Mouse (Mus musculus) B cell, adult 62 days (primary cell): ENCODE results near the gene Spg21. TPM values are rescaled to one million over a fixed set of nuclear protein-coding genes. Genes with fewer than 3 reads are reported as not detected.

Experiments
- total RNA-seq: library from RNA; stranded (reverse); gene quantifications from 4 replicates; pipeline ENCODE4 v1.2.4, GENCODE M21; 2023

Gene Spg21
- total RNA-seq: 56.7 to 67.0 TPM (median 61.1 TPM) in 4 replicates

DNA sequence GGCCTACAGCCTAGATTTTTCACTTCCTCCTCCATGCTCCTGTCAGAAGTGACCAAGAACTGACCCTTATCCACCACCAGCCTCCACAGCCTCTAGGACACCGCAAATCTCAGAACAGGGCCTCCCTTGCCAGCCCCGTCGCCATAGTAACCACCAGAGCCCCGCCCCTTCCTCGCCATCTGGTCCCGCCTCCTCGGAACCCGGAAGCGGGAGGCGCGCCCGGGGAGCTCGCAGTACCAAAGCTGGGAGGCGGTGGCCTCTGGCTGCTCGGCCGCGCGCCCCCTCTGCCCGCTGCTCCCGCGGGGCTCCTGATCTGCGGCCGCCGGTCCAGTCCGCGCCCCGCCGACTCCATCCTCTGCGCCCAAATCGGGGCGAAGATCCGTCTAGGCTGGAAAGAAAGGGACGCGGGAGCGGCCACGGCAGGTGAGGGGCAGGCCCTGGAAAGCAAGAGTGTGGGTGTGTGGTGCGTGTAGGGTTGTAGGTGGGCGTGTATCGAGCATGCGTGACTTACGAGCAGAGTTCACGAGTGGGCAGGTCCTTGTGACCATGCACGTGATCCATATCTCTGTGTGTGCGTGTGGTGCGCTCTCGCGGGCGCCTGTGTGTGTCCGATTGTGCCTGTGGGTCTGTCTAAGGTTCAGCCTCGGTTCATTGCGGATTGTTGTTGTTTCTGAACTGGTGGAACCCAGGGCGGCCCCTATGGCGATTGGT lies at the start of gene Spg21:
Gene Spg21, plus strand, starts transcription at position 216 of the 711 bp plus-strand sequence.

DNA sequence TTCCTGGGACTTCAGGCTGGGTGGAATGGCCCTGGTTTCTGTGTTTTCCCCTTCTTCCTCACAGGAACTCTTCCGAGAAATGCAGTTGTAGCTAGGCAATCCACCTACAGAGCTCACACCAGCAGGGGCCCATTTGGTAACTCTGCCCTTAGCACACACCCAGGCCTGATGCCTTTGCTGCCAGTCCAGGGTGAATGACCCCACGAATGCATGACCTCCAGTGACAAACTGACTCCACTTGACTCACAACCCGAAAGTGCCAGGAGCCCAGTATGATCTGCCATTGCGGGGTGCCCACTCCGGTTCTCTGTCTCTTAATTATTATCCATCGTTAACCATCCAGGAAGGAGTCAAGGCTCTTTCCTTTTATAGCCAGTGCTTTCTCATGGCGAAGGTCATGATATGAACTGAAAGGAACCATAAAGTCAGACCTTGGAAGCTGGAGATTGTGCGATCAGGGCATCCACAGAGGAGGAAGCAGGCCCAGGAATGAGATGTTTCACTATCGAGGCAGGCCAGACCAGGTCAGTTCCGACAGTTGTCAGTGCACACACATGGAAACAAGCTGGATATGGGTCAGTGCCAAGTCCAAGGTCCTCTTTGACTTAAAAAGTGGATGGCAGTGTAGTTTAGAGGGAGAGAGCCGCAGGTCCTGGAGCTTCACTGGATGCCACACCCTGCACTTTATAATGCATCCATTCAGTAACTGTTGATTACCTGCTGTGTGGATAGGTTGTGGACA lies 37.8 kb upstream of the Spg21 start, which contains the start of gene Slc51b:
Gene Slc51b, minus strand, starts transcription at position 196 of the 742 bp plus-strand sequence.

DNA sequence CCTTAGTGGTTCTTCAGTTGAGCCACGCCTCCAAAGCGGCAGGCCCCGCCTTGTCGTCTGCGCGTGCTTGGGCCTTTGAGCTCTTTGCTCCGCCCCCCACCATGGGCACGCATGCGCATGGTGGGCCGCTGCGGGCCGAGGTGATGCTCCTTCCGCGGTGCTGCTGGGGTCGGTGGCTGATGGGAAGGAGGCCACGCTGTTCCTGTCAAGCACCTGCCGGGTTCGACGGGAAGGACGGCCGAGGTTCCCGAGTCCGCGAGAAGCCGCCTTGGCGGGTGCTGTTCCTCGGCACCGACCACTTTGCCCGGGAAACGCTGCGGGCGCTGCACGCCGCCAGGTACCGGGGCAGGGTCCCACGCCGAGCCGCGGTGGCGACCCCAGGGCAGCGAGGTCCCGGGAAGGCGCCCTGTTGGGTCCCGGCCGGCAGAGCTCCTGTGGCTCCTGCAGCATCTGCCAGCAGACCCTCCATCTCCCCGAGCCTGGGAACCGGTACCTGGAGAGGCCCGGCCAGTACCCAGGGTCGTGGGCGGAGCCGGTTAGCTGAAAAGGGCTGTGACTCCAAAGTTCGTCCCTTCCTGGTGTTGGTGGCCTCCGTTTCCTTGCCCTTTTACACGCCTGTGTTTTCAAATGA lies 25.0 kb upstream of the Spg21 start, which contains the start of gene Mtfmt:
Gene Mtfmt, plus strand, starts transcription at position 112 of the 631 bp plus-strand sequence.

DNA sequence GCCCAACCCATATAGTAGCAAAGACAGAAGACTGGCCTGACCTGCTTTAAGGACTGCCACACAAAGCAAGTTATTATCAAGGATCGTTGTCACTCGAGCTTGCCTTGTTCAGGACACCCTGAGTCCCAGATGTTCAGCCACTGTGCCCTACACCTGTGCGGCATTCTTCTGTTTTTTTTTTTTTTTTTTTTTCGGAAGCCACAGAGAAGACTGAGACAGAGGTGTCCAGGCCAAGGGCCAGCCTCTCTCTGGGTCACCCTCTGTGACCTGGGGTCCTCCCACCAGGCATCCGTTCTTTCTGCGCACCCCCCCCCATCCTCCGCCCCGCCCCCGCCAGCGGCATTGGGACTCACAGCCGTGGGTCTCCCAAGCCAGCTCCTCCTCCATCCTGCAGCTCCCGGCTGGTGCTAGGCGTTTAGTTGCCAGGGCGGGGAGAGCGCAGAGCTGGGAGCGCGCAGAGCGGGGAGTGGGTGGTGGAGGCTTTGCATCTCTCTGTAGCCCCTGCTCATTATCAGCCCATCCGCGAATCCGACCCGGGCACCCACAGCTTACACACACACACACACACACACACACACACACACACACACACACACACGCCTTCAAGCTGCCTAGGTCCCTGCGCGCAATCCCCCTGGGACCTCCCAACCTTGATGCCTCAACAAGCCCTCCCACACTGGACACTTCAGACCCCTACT lies 59.2 kb downstream of the Spg21 start, which contains the start of gene Ankdd1a:
Gene Ankdd1a, minus strand, starts transcription at position 387 of the 698 bp plus-strand sequence.

Other genes starting within 250 kb of the Spg21 start
- gene Cilp, start 195.8 kb upstream of the Spg21 start, total RNA-seq: not detected in 4 replicates
- 33.0 to 40.6 TPM (median 36.2 TPM) in 4 replicates for gene Clpx, start 166.7 kb upstream of the Spg21 start, total RNA-seq
- gene Pdcd7, start 114.8 kb upstream of the Spg21 start, total RNA-seq: 19.6 to 21.9 TPM (median 21.1 TPM) in 4 replicates
- gene Ubap1l, start 99.9 kb upstream of the Spg21 start, total RNA-seq: 0.81 to 1.6 TPM (median 1.3 TPM) in 3 of 4 replicates, not detected in the other
- not detected in 4 replicates for gene Kbtbd13, start 69.3 kb upstream of the Spg21 start, total RNA-seq
- gene Rasl12, start 62.4 kb upstream of the Spg21 start, total RNA-seq: 0.23 TPM in 1 of 4 replicates, not detected in the others
- gene Slc51b, start 38.0 kb upstream of the Spg21 start, total RNA-seq: not detected in 4 replicates
- gene Mtfmt, start 25.2 kb upstream of the Spg21 start, total RNA-seq: 19.5 to 21.8 TPM (median 21.1 TPM) in 4 replicates
- gene Ankdd1a, start 59.2 kb downstream of the Spg21 start, total RNA-seq: 0.66 TPM in 1 of 4 replicates, not detected in the others
- 196 to 216 TPM (median 203 TPM) in 4 replicates for gene Plekho2, start 119.1 kb downstream of the Spg21 start, total RNA-seq
- 0.23 to 0.88 TPM (median 0.32 TPM) in 4 replicates for gene Pif1, start 126.2 kb downstream of the Spg21 start, total RNA-seq
- 0.42 to 1.1 TPM in 2 of 4 replicates, not detected in the others for gene Rbpms2, start 168.7 kb downstream of the Spg21 start, total RNA-seq
- gene Oaz2, start 207.1 kb downstream of the Spg21 start, total RNA-seq: 23.9 to 31.3 TPM (median 30.7 TPM) in 4 replicates